Mouse (Mus musculus): ENCODE results near the gene Cltb.

The Cltb gene

GRCm38 (mm10) chr13:54564232-54565200 is 46.6 kb downstream of the Cltb start:
- no peak for DNase-seq (ENCODE audit: low read depth, low spot score)

- no peak for DNase-seq (ENCODE audit: low read depth, low spot score)
These were observed 48.6 kb downstream of the Cltb start for GRCm38 (mm10) chr13:54562562-54562961.

DNA sequence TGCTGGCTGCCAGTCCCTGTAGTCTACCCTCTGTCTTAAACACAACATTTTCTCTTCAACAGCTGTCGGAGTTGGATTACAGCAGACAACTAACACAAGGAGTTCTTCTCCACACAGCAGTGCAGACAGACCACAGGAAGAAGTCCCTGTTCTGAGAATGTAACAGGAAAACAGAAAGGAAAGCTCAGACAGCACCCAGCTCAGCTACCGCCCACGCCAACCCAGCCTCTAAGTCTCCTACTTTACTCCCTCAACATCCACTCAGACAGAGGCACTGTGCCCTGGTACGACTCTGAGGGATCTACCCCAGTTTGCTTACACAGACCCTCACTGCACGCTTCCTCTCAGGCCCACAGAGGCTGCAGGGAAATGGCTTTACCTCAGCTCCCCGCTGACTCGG is 50.5 kb downstream of the Cltb start:
- no peak for DNase-seq (ENCODE audit: low read depth, low spot score)

- DNase-seq (ENCODE audit: low read depth, low spot score) = no peak
These were observed 51.5 kb downstream of the Cltb start for GRCm38 (mm10) chr13:54559656-54560055.

- DNase-seq (ENCODE audit: low read depth, low spot score) = no peak
These were observed 53.5 kb downstream of the Cltb start for GRCm38 (mm10) chr13:54557652-54558051.

DNA sequence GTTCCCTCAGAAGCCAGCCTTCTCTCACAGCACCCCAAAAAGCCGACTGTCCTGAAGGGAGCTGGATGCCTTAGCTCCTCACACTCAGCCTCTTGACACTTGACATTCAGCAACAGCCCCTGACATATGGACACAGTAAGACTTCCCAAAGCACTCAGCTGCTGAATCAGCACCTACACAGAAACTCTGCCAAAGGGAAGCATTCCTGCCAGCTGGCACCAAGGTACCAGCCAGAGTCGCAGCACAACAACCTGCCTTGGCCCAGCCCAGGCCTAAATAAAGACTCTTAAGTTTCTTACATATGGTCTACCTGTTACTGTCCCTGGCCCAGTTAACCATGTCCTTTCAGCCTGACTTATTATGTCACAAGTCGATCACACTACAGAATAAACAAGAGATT is 54.3 kb downstream of the Cltb start:
- DNase-seq (ENCODE audit: low read depth, low spot score) = no peak

DNA sequence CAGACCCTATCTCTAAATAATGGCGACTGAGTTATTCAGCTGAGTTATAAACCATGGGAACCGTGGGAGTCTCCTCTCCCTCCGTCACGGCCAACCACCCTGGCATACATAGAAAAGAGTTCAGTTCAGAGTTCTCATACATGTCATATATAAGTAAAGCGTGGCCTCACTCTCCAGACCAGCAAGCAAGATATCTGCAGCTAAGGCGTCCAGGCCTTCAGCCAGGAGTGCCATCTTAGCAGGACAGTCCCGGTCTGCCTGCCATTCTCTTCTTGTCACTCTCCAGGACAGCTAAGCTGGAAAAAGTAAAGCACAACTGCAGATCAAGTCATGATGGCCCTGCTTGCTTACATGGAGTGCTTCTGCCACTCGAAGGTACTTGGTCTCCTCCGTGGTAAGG is 55.0 kb downstream of the Cltb start:
- no peak for DNase-seq (ENCODE audit: low read depth, low spot score)

DNA sequence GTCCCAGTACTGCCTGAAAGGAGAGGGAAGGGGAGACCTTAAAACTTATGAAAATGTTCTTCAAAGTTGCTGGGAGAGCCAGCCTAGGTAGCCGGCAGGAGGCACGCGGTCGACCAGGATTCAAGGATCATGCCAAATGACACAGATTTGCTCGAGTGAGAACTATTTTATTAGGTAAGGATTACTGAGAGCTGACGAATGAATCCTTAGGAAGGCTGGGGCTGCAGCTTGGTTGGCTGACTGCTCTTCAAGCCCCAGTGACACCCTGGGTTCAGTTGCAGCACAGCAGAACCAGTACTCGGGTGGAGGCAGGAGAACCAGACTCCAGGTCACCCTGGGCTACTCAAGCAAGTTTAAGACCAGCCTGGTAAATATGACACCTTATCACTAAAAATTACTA is 63.1 kb downstream of the Cltb start:
- no peak for DNase-seq (ENCODE audit: low read depth, low spot score)

Measured in CD4-positive, CD25-positive, alpha-beta regulatory T cell, adult 2 months (primary cell).